Mouse (Mus musculus) intestine, embryonic 15.5 days (tissue): ENCODE measurements around the gene Lrfn3. TPM values are rescaled to one million over a fixed set of nuclear protein-coding genes. Genes with fewer than 3 reads are reported as not detected.
A peak's percentile ranks its signal among the peaks of the same experiment; 100 is the strongest.

ENCODE experiments used
- ATAC-seq: fragments of 200-750 bp; cut with Nextera tagmentation; 2 replicates; pipeline ENCODE4 v1.8.0; 2017; ENCODE audit warnings: moderate TSS enrichment, moderate library complexity
- H3K27ac ChIP-seq: fragments of 300-500 bp; sonication (generic); 2 replicates; pipeline ENCODE4 v1.5.1; 2015; ENCODE audit warnings: mild to moderate bottlenecking, inconsistent platforms
- H3K27me3 ChIP-seq: fragments of 300-500 bp; sonication (generic); replicated peaks from 2 replicates; pipeline ENCODE4 v1.6.1; 2015; ENCODE audit warnings: inconsistent platforms
- H3K36me3 ChIP-seq: fragments of 300-500 bp; sonication (generic); 2 replicates; pipeline ENCODE4 v1.6.1; 2015; ENCODE audit warnings: inconsistent platforms
- H3K4me1 ChIP-seq: fragments of 300-500 bp; sonication (generic); replicated peaks from 2 replicates; pipeline ENCODE4 v1.6.1; 2015; ENCODE audit warnings: inconsistent platforms
- H3K4me2 ChIP-seq: fragments of 300-500 bp; sonication (generic); replicated peaks from 2 replicates; pipeline ENCODE4 v1.6.1; 2015; ENCODE audit warnings: mild to moderate bottlenecking, inconsistent platforms
- H3K4me3 ChIP-seq: fragments of 300-500 bp; sonication (generic); replicated peaks from 2 replicates; pipeline ENCODE4 v1.5.1; 2015; ENCODE audit warnings: inconsistent platforms
- H3K9ac ChIP-seq: fragments of 300-500 bp; sonication (generic); 2 replicates; pipeline ENCODE4 v1.6.1; 2015; ENCODE audit warnings: inconsistent platforms
- H3K9me3 ChIP-seq: fragments of 300-500 bp; sonication (generic); 2 replicates; pipeline ENCODE4 v1.6.1; 2016; ENCODE audit warnings: inconsistent platforms
- WGBS: fragments of 180-500 bp; shearing (Covaris S2); methylation state at CpG from one replicate; pipeline ENCODE4 v1.1.7; 2015; 5-methylcytosine and 5-hydroxymethylcytosine counted together
- polyA plus RNA-seq: library from polyadenylated mRNA; unstranded; fragments of >200 nt; fragmentation: Nextera tagmentation; extraction: Ambion mirVana; gene quantifications from 2 replicates; pipeline ENCODE4 v1.2.1, GENCODE M21; 2015

Lrfn3 gene
- polyA plus RNA-seq, 1 experiment from 2014 or later: 3.9 TPM

GRCm38 (mm10) chr7:30373501-30373962 lies 11.0 kb upstream of the Lrfn3 start:
- no peaks in the 10 kb centered on the region for H3K36me3 ChIP-seq
- H3K4me1 ChIP-seq: 0 out of 2 replicates have a peak, but pooled peaks cover 3% of the 10 kb centered on the region
- no peak overlapping the region for H3K27ac ChIP-seq
- H3K4me3 ChIP-seq: peak overlapping the region; percentile 49
- peak overlapping the region; percentile 39 for H3K9ac ChIP-seq
- H3K9me3 ChIP-seq: no peaks in the 10 kb centered on the region
- H3K4me2 ChIP-seq: peak overlapping the region; percentile 76
- ATAC-seq: peak; percentile 98
- no peaks in the 10 kb centered on the region for H3K27me3 ChIP-seq
- under 1% methylated on average over 21 of the region's 21 CpGs for WGBS

GRCm38 (mm10) chr7:30367466-30367865 lies 4.9 kb upstream of the Lrfn3 start:
- ATAC-seq: no peak
- Histone ChIP-seq H3K36me3 (no peaks in the 10 kb centered on the region), H3K27me3 (peaks cover 7% of the 10 kb centered on the region; the same call in 1 of the 2 replicates), H3K9me3 (no peaks in the 10 kb centered on the region), H3K9ac (no peak overlapping the region), H3K27ac (no peak overlapping the region), H3K4me1 (peaks cover 2% of the 10 kb centered on the region; the same call in 1 of the 2 replicates), H3K4me3 (no peak overlapping the region), H3K4me2 (no peak overlapping the region)
- 67% methylated on average over 2 of the region's 2 CpGs for WGBS

GRCm38 (mm10) chr7:30363344-30363738 lies 769 bp upstream of the Lrfn3 start:
- peak overlapping the region; percentile 62 for H3K4me3 ChIP-seq
- H3K27ac ChIP-seq: no peak overlapping the region
- no peaks in the 10 kb centered on the region for H3K9me3 ChIP-seq
- H3K4me1 ChIP-seq: peaks cover 21% of the 10 kb centered on the region
- ATAC-seq: no peak
- H3K4me2 ChIP-seq: peak overlapping the region; percentile 85
- H3K27me3 ChIP-seq: peaks cover 7% of the 10 kb centered on the region; the same call in 1 of the 2 replicates
- peaks cover 4% of the 10 kb centered on the region; the same call in 1 of the 2 replicates for H3K36me3 ChIP-seq
- WGBS: 54% methylated on average over 6 of the region's 6 CpGs
- H3K9ac ChIP-seq: peak overlapping the region; percentile 66

- Histone ChIP-seq H3K36me3 (peaks cover 4% of the 10 kb centered on the region; the same call in 1 of the 2 replicates), H3K4me3 (no peak overlapping the region), H3K4me2 (no peak overlapping the region; the same call in 1 of the 2 replicates), H3K4me1 (peaks cover 27% of the 10 kb centered on the region), H3K9me3 (no peaks in the 10 kb centered on the region), H3K27me3 (peaks cover 5% of the 10 kb centered on the region; the same call in 1 of the 2 replicates), H3K27ac (no peak overlapping the region), H3K9ac (no peak overlapping the region)
- ATAC-seq: no peak
- 90% methylated on average over 17 of the region's 17 CpGs for WGBS
Measured at GRCm38 (mm10) chr7:30360028-30360427, 2.5 kb downstream of the Lrfn3 start.

GRCm38 (mm10) chr7:30359276-30359865 lies 3.2 kb downstream of the Lrfn3 start:
- H3K27me3 ChIP-seq: no peaks in the 10 kb centered on the region; the same call in 1 of the 2 replicates
- peak; percentile 35; the same call in 1 of the 2 replicates for ATAC-seq
- H3K4me2 ChIP-seq: peak overlapping the region; percentile 51
- H3K9ac ChIP-seq: no peak overlapping the region
- peaks cover 27% of the 10 kb centered on the region for H3K4me1 ChIP-seq
- peak overlapping the region; percentile 18; the same call in 1 of the 2 replicates for H3K27ac ChIP-seq
- H3K9me3 ChIP-seq: no peaks in the 10 kb centered on the region
- H3K36me3 ChIP-seq: peaks cover 4% of the 10 kb centered on the region; the same call in 1 of the 2 replicates
- 69% methylated on average over 31 of the region's 31 CpGs for WGBS
- peak overlapping the region; percentile 2 for H3K4me3 ChIP-seq

GRCm38 (mm10) chr7:30358378-30359186 lies 4.0 kb downstream of the Lrfn3 start:
- H3K27ac ChIP-seq: peak overlapping the region; percentile 18; the same call in 1 of the 2 replicates
- peak; percentile 57 for ATAC-seq
- peak overlapping the region; percentile 51 for H3K4me2 ChIP-seq
- H3K27me3 ChIP-seq: no peaks in the 10 kb centered on the region
- peaks cover 4% of the 10 kb centered on the region; the same call in 1 of the 2 replicates for H3K36me3 ChIP-seq
- WGBS: 57% methylated on average over 7 of the region's 7 CpGs
- no peak overlapping the region for H3K9ac ChIP-seq
- peaks cover 31% of the 10 kb centered on the region for H3K4me1 ChIP-seq
- H3K4me3 ChIP-seq: peak overlapping the region; percentile 2; the same call in 1 of the 2 replicates
- H3K9me3 ChIP-seq: no peaks in the 10 kb centered on the region

GRCm38 (mm10) chr7:30354059-30354458 lies 8.5 kb downstream of the Lrfn3 start:
- peaks cover 13% of the 10 kb centered on the region; the same call in 1 of the 2 replicates for H3K4me1 ChIP-seq
- peak; percentile 14; the same call in 1 of the 2 replicates for ATAC-seq
- no peak overlapping the region for H3K27ac ChIP-seq
- H3K4me3 ChIP-seq: no peak overlapping the region
- H3K4me2 ChIP-seq: no peak overlapping the region
- H3K27me3 ChIP-seq: 0 out of 2 replicates have a peak, but pooled peaks cover 3% of the 10 kb centered on the region
- no peaks in the 10 kb centered on the region for H3K36me3 ChIP-seq
- H3K9me3 ChIP-seq: no peaks in the 10 kb centered on the region
- no peak overlapping the region for H3K9ac ChIP-seq
- 77% methylated on average over 4 of the region's 4 CpGs for WGBS

GRCm38 (mm10) chr7:30353279-30353822 lies 9.2 kb downstream of the Lrfn3 start:
- no peak overlapping the region for H3K4me3 ChIP-seq
- WGBS: 18% methylated on average over 6 of the region's 6 CpGs
- no peaks in the 10 kb centered on the region for H3K36me3 ChIP-seq
- H3K9me3 ChIP-seq: no peaks in the 10 kb centered on the region
- peak; percentile 73 for ATAC-seq
- H3K4me1 ChIP-seq: peaks cover 12% of the 10 kb centered on the region; the same call in 1 of the 2 replicates
- H3K27me3 ChIP-seq: 0 out of 2 replicates have a peak, but pooled peaks cover 3% of the 10 kb centered on the region
- H3K9ac ChIP-seq: no peak overlapping the region
- no peak overlapping the region for H3K4me2 ChIP-seq
- H3K27ac ChIP-seq: no peak overlapping the region

GRCm38 (mm10) chr7:30347828-30348227 lies 14.7 kb downstream of the Lrfn3 start:
- Histone ChIP-seq H3K27me3 (peaks cover 19% of the 10 kb centered on the region), H3K4me3 (no peak overlapping the region), H3K4me1 (no peaks in the 10 kb centered on the region), H3K9me3 (no peaks in the 10 kb centered on the region), H3K4me2 (peak overlapping the region; percentile 24; the same call in 1 of the 2 replicates), H3K9ac (no peak overlapping the region), H3K36me3 (no peaks in the 10 kb centered on the region), H3K27ac (no peak overlapping the region)
- ATAC-seq: peak; percentile 60; the same call in 1 of the 2 replicates
- WGBS: 2% methylated on average over 30 of the region's 30 CpGs

GRCm38 (mm10) chr7:30346635-30347379 lies 15.8 kb downstream of the Lrfn3 start:
- ATAC-seq: 0 out of 2 replicates have a peak, but pooled peaks have one; percentile 47
- Histone ChIP-seq H3K4me2 (no peak overlapping the region), H3K36me3 (no peaks in the 10 kb centered on the region), H3K27me3 (peaks cover 19% of the 10 kb centered on the region), H3K9me3 (no peaks in the 10 kb centered on the region), H3K4me1 (no peaks in the 10 kb centered on the region), H3K27ac (no peak overlapping the region), H3K4me3 (no peak overlapping the region), H3K9ac (no peak overlapping the region)
- 26% methylated on average over 21 of the region's 21 CpGs for WGBS

GRCm38 (mm10) chr7:30339432-30340109 lies 23.0 kb downstream of the Lrfn3 start:
- Histone ChIP-seq H3K4me1 (0 out of 2 replicates have a peak, but pooled peaks cover 2% of the 10 kb centered on the region), H3K27ac (no peak overlapping the region), H3K9ac (no peak overlapping the region), H3K27me3 (peaks cover 19% of the 10 kb centered on the region; the same call in 1 of the 2 replicates), H3K9me3 (no peaks in the 10 kb centered on the region), H3K4me3 (no peak overlapping the region), H3K4me2 (no peak overlapping the region), H3K36me3 (no peaks in the 10 kb centered on the region)
- WGBS: 70% methylated on average over 5 of the region's 5 CpGs
- no peak for ATAC-seq
